Mouse (Mus musculus) hindbrain, embryonic 16.5 days (tissue): ENCODE data around the gene Jam2. TPM values are rescaled to one million over a fixed set of nuclear protein-coding genes. Genes with fewer than 3 reads are reported as not detected.

Experiments used
- ATAC-seq: fragments of 200-750 bp; cut with Nextera tagmentation; 2 replicates; pipeline ENCODE4 v1.8.0; 2017; ENCODE audit warnings: moderate TSS enrichment, moderate library complexity
- H3K27ac ChIP-seq: fragments of 300-500 bp; sonication (generic); 2 replicates; pipeline ENCODE4 v1.5.1; 2014; ENCODE audit warnings: low read depth, mild to moderate bottlenecking, control low read depth, low read length, moderate library complexity
- H3K27me3 ChIP-seq: fragments of 300-500 bp; sonication (generic); replicated peaks from 2 replicates; pipeline ENCODE4 v1.6.1; 2014; ENCODE audit warnings: low read length; ENCODE audit not compliant: control insufficient read depth, insufficient read depth
- H3K36me3 ChIP-seq: fragments of 300-500 bp; sonication (generic); 2 replicates; pipeline ENCODE4 v1.6.1; 2014; ENCODE audit warnings: mild to moderate bottlenecking, low read length, moderate library complexity, mixed read lengths; ENCODE audit not compliant: control insufficient read depth, insufficient read depth
- H3K4me1 ChIP-seq: fragments of 300-500 bp; sonication (generic); 2 replicates; pipeline ENCODE4 v1.6.1; 2014; ENCODE audit warnings: low read depth, low read length; ENCODE audit not compliant: control insufficient read depth, insufficient read depth
- H3K4me2 ChIP-seq: fragments of 300-500 bp; sonication (generic); 2 replicates; pipeline ENCODE4 v1.6.1; 2014; ENCODE audit warnings: mild to moderate bottlenecking, low read length, control low read depth, moderate library complexity
- H3K4me3 ChIP-seq: fragments of 300-500 bp; sonication (generic); 2 replicates; pipeline ENCODE4 v1.5.1; 2014; ENCODE audit warnings: mild to moderate bottlenecking, low read length, control low read depth, moderate library complexity
- H3K9ac ChIP-seq: fragments of 300-500 bp; sonication (generic); 2 replicates; pipeline ENCODE4 v1.6.1; 2014; ENCODE audit warnings: low read depth, mild to moderate bottlenecking, control low read depth, low read length, moderate library complexity
- H3K9me3 ChIP-seq: fragments of 300-500 bp; sonication (generic); 2 replicates; pipeline ENCODE4 v1.6.1; 2014; ENCODE audit warnings: mild to moderate bottlenecking, low read length, moderate library complexity; ENCODE audit not compliant: control insufficient read depth
- WGBS: fragments of 180-500 bp; shearing (Covaris S2); extraction: QIAGEN DNeasy Blood & Tissue Kit; methylation state at CpG from one replicate; pipeline ENCODE4 v1.1.7; 2014; 5-methylcytosine and 5-hydroxymethylcytosine counted together
- polyA plus RNA-seq: library from polyadenylated mRNA; unstranded; fragments of >200 nt; fragmentation: Nextera tagmentation; extraction: Ambion mirVana; gene quantifications from 2 replicates; pipeline ENCODE4 v1.2.1, GENCODE M21; 2015

Gene Jam2
- polyA plus RNA-seq, 1 experiment from 2014 or later: 22.2 TPM

GRCm38 (mm10) chr16:84769619-84770464 lies 4.1 kb upstream of the Jam2 start:
- Histone ChIP-seq H3K36me3 (no peaks in the 10 kb centered on the region), H3K27me3 (no peaks in the 10 kb centered on the region), H3K4me1 (peaks cover 4% of the 10 kb centered on the region; the same call in 1 of the 2 replicates), H3K4me2 (no peak overlapping the region), H3K9ac (no peak overlapping the region), H3K9me3 (no peaks in the 10 kb centered on the region), H3K27ac (no peak overlapping the region), H3K4me3 (no peak overlapping the region)
- ATAC-seq: no peak
- WGBS: 88% methylated on average over 19 of the region's 19 CpGs

- Histone ChIP-seq H3K4me3 (no peak overlapping the region), H3K27me3 (no peaks in the 10 kb centered on the region), H3K4me1 (peaks cover 4% of the 10 kb centered on the region; the same call in 1 of the 2 replicates), H3K9me3 (no peaks in the 10 kb centered on the region), H3K27ac (no peak overlapping the region), H3K36me3 (no peaks in the 10 kb centered on the region), H3K4me2 (no peak overlapping the region), H3K9ac (no peak overlapping the region)
- WGBS: 97% methylated on average over 7 of the region's 7 CpGs
- no peak for ATAC-seq
These were observed 3.0 kb upstream of the Jam2 start for GRCm38 (mm10) chr16:84770891-84771290.

- Histone ChIP-seq H3K27me3 (no peaks in the 10 kb centered on the region), H3K27ac (no peak overlapping the region), H3K9me3 (no peaks in the 10 kb centered on the region), H3K4me1 (peaks cover 4% of the 10 kb centered on the region; the same call in 1 of the 2 replicates), H3K9ac (no peak overlapping the region), H3K36me3 (no peaks in the 10 kb centered on the region), H3K4me2 (no peak overlapping the region), H3K4me3 (no peak overlapping the region)
- WGBS: 90% methylated on average over 2 of the region's 2 CpGs
- no peak for ATAC-seq
These were observed 2.5 kb upstream of the Jam2 start for GRCm38 (mm10) chr16:84771461-84771860.

- H3K27ac ChIP-seq: no peak overlapping the region; the same call in 1 of the 2 replicates
- no peak for ATAC-seq
- no peaks in the 10 kb centered on the region for H3K9me3 ChIP-seq
- peak overlapping the region; percentile 99 for H3K4me2 ChIP-seq
- 11% methylated on average over 8 of the region's 8 CpGs for WGBS
- peaks cover 4% of the 10 kb centered on the region; the same call in 1 of the 2 replicates for H3K4me1 ChIP-seq
- H3K4me3 ChIP-seq: peak overlapping the region; percentile 77
- no peaks in the 10 kb centered on the region for H3K27me3 ChIP-seq
- no peak overlapping the region for H3K9ac ChIP-seq
- no peaks in the 10 kb centered on the region for H3K36me3 ChIP-seq
These were observed 1.2 kb upstream of the Jam2 start for GRCm38 (mm10) chr16:84772496-84773267.

GRCm38 (mm10) chr16:84773268-84773861 lies 558 bp upstream of the Jam2 start:
- Histone ChIP-seq H3K27me3 (no peaks in the 10 kb centered on the region), H3K4me1 (peaks cover 4% of the 10 kb centered on the region; the same call in 1 of the 2 replicates), H3K27ac (peak overlapping the region; percentile 93), H3K9ac (peak overlapping the region; percentile 78), H3K4me3 (peak overlapping the region; percentile 77), H3K4me2 (peak overlapping the region; percentile 99), H3K36me3 (no peaks in the 10 kb centered on the region), H3K9me3 (no peaks in the 10 kb centered on the region)
- peak; percentile 12 for ATAC-seq
- under 1% methylated on average over 15 of the region's 15 CpGs for WGBS

GRCm38 (mm10) chr16:84774761-84775231 lies 873 bp downstream of the Jam2 start:
- H3K4me2 ChIP-seq: peak overlapping the region; percentile 99
- H3K4me1 ChIP-seq: peaks cover 4% of the 10 kb centered on the region; the same call in 1 of the 2 replicates
- H3K9ac ChIP-seq: peak overlapping the region; percentile 78
- H3K9me3 ChIP-seq: peaks cover 2% of the 10 kb centered on the region
- no peaks in the 10 kb centered on the region for H3K36me3 ChIP-seq
- H3K27me3 ChIP-seq: no peaks in the 10 kb centered on the region
- peak overlapping the region; percentile 77 for H3K4me3 ChIP-seq
- H3K27ac ChIP-seq: peak overlapping the region; percentile 93
- peak; percentile 58 for ATAC-seq
- WGBS: 0% methylated on average over 23 of the region's 23 CpGs

- Histone ChIP-seq H3K4me3 (peak overlapping the region; percentile 77), H3K4me2 (peak overlapping the region; percentile 99), H3K27ac (no peak overlapping the region), H3K9me3 (peaks cover 2% of the 10 kb centered on the region), H3K4me1 (peaks cover 4% of the 10 kb centered on the region; the same call in 1 of the 2 replicates), H3K36me3 (no peaks in the 10 kb centered on the region), H3K9ac (peak overlapping the region; percentile 30; the same call in 1 of the 2 replicates), H3K27me3 (no peaks in the 10 kb centered on the region)
- WGBS: 11% methylated on average over 11 of the region's 11 CpGs
- no peak for ATAC-seq
These were observed 1.4 kb downstream of the Jam2 start for GRCm38 (mm10) chr16:84775356-84775755.

GRCm38 (mm10) chr16:84776089-84776784 lies 2.3 kb downstream of the Jam2 start:
- Histone ChIP-seq H3K9ac (no peak overlapping the region), H3K27me3 (no peaks in the 10 kb centered on the region), H3K27ac (no peak overlapping the region), H3K4me1 (peaks cover 4% of the 10 kb centered on the region; the same call in 1 of the 2 replicates), H3K36me3 (no peaks in the 10 kb centered on the region), H3K4me2 (peak overlapping the region; percentile 99), H3K4me3 (peak overlapping the region; percentile 77; the same call in 1 of the 2 replicates), H3K9me3 (peaks cover 2% of the 10 kb centered on the region)
- no peak for ATAC-seq
- WGBS: 38% methylated on average over 7 of the region's 7 CpGs
